Mouse (Mus musculus) lung, postnatal 0 days (tissue): Measurements from ENCODE around the gene Scimp.

Source experiments
- CTCF ChIP-seq: IDR thresholded peaks from 2 replicates; pipeline ENCODE4 v1.5.1; 2016; ENCODE audit warnings: antibody characterized with exemption, mild to moderate bottlenecking
- EP300 ChIP-seq: IDR thresholded peaks from 2 replicates; pipeline ENCODE4 v1.6.1; 2016; ENCODE audit warnings: antibody characterized with exemption, mild to moderate bottlenecking, control low read depth

DNA sequence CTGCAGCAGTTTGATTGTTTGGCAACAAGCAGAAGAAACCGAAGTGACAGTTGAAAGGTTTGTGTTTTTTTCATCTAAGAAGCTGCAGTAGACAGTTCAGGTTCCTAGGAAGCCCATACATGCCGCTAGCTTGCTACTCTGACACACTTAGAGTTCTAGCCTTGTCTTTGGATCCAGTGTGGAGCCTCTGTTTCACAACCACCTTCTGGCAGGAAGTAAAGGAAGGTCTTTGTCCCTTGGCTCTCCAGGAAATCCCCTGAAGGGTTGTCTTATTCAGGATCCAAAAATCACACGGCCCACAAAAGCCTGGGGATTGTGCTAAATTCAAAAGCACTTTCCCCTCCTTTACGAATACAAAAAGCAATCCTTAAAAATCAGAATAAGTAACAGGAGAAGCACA, 57.9 kb downstream of the Scimp start:
- TF ChIP-seq EP300 (no peak), CTCF (no peak)
